Mouse (Mus musculus) stomach, postnatal 0 days (tissue): ENCODE results near the gene Aatf. TPM values are rescaled to one million over a fixed set of nuclear protein-coding genes. Genes with fewer than 3 reads are reported as not detected.
"Not testable (repeated sequence)": the region's sequence is repeated elsewhere in the genome, so short reads cannot be mapped to it uniquely, and the experiment has no call there.

Experiments used
- ATAC-seq: fragments of 200-750 bp; cut with Nextera tagmentation; 2 replicates; pipeline ENCODE4 v1.8.0; 2017; ENCODE audit not compliant: low FRiP score, low TSS enrichment
- DNase-seq: peaks from one replicate; pipeline ENCODE4 v3.0.0-alpha.2; 2016; ENCODE audit warnings: low spot score
- H3K27ac ChIP-seq: fragments of 300-500 bp; sonication (generic); replicated peaks from 2 replicates; pipeline ENCODE4 v1.5.1; 2014; ENCODE audit warnings: mild to moderate bottlenecking, control low read depth
- H3K27me3 ChIP-seq: fragments of 300-500 bp; sonication (generic); 2 replicates; pipeline ENCODE4 v1.6.1; 2014; ENCODE audit warnings: low read length; ENCODE audit not compliant: control insufficient read depth, insufficient read depth
- H3K36me3 ChIP-seq: fragments of 300-500 bp; sonication (generic); 2 replicates; pipeline ENCODE4 v1.6.1; 2014; ENCODE audit warnings: low read length, mixed read lengths; ENCODE audit not compliant: control insufficient read depth, insufficient read depth
- H3K4me1 ChIP-seq: fragments of 300-500 bp; sonication (generic); replicated peaks from 2 replicates; pipeline ENCODE4 v1.6.1; 2014; ENCODE audit warnings: antibody characterized with exemption; ENCODE audit not compliant: control insufficient read depth, insufficient read depth
- H3K4me2 ChIP-seq: fragments of 300-500 bp; sonication (generic); replicated peaks from 2 replicates; pipeline ENCODE4 v1.6.1; 2014; ENCODE audit warnings: low read depth, mild to moderate bottlenecking, control low read depth, moderate library complexity
- H3K4me3 ChIP-seq: fragments of 300-500 bp; sonication (generic); 2 replicates; pipeline ENCODE4 v1.5.1; 2014; ENCODE audit warnings: low read depth, low read length, control low read depth
- H3K9ac ChIP-seq: fragments of 300-500 bp; sonication (generic); 2 replicates; pipeline ENCODE4 v1.6.1; 2014; ENCODE audit warnings: mild to moderate bottlenecking, low read length, control low read depth, mixed read lengths
- H3K9me3 ChIP-seq: fragments of 300-500 bp; sonication (generic); 2 replicates; pipeline ENCODE4 v1.6.1; 2016; ENCODE audit warnings: low read length; ENCODE audit not compliant: control insufficient read depth
- CTCF ChIP-seq: IDR thresholded peaks from 2 replicates; pipeline ENCODE4 v1.5.1; 2016; ENCODE audit warnings: antibody characterized with exemption, low read depth, mild to moderate bottlenecking, moderate library complexity
- EP300 ChIP-seq: optimal IDR thresholded peaks from 2 replicates; pipeline ENCODE3; 2016; ENCODE audit warnings: antibody characterized with exemption
- WGBS: fragments of 180-500 bp; shearing (Covaris S2); extraction: QIAGEN DNeasy Blood & Tissue Kit; methylation state at CpG from one replicate; pipeline ENCODE4 v1.1.7; 2014; 5-methylcytosine and 5-hydroxymethylcytosine counted together
- polyA plus RNA-seq: library from polyadenylated mRNA; unstranded; fragments of >200 nt; fragmentation: Nextera tagmentation; extraction: Ambion mirVana; gene quantifications from 2 replicates; pipeline ENCODE4 v1.2.1, GENCODE M21; 2015

Gene Aatf
- polyA plus RNA-seq, 1 experiment from 2014 or later: 24.8 TPM

- H3K4me2 ChIP-seq: no peak overlapping the region
- no peaks in the 10 kb centered on the region for H3K9me3 ChIP-seq
- no peaks in the 10 kb centered on the region for H3K4me1 ChIP-seq
- H3K27me3 ChIP-seq: no peaks in the 10 kb centered on the region
- no peak overlapping the region for H3K9ac ChIP-seq
- WGBS: 95% methylated on average over 4 of the region's 4 CpGs
- no peak for ATAC-seq
- no peak overlapping the region for H3K4me3 ChIP-seq
- H3K36me3 ChIP-seq: no peaks in the 10 kb centered on the region
- no peak for TF ChIP-seq EP300
- peak; percentile 25; the same call in 1 of the 2 replicates for TF ChIP-seq CTCF
- H3K27ac ChIP-seq: no peak overlapping the region
- DNase-seq: no peak
Observed at GRCm38 (mm10) chr11:84406733-84407132, 106.6 kb downstream of the Aatf start.

DNA sequence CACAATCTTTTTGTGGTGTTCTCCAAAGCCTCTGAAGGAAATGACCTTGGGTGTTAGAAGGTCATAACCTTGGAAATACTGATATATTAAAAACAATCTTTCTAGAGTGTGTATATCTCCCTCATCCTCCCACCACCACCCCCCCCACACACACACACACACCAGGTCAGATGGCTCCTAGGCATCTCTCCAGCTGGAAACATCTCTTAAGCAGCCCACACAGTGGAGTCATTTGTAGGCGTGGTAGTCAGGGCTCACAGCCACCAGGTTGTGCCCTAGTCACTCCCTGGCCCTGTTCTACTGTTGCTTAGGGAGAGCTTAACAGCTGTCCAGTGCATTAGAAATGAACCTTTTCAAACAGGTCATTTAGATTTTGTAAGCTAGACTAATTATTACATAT lies 118.3 kb downstream of the Aatf start:
- Histone ChIP-seq H3K4me2 (no peak overlapping the region), H3K9ac (no peak overlapping the region), H3K27me3 (no peaks in the 10 kb centered on the region), H3K4me1 (no peaks in the 10 kb centered on the region), H3K4me3 (no peak overlapping the region), H3K27ac (no peak overlapping the region), H3K36me3 (peaks cover 2% of the 10 kb centered on the region; the same call in 1 of the 2 replicates), H3K9me3 (no peaks in the 10 kb centered on the region)
- ATAC-seq (no peak), DNase-seq (no peak)
- TF ChIP-seq CTCF (peak; percentile 17; the same call in 1 of the 2 replicates), EP300 (no peak)
- WGBS: 50% methylated on average over 1 of the region's 1 CpGs

GRCm38 (mm10) chr11:84393571-84393970 lies 119.8 kb downstream of the Aatf start:
- H3K9ac ChIP-seq: no peak overlapping the region
- 61% methylated on average over 7 of the region's 7 CpGs for WGBS

DNA sequence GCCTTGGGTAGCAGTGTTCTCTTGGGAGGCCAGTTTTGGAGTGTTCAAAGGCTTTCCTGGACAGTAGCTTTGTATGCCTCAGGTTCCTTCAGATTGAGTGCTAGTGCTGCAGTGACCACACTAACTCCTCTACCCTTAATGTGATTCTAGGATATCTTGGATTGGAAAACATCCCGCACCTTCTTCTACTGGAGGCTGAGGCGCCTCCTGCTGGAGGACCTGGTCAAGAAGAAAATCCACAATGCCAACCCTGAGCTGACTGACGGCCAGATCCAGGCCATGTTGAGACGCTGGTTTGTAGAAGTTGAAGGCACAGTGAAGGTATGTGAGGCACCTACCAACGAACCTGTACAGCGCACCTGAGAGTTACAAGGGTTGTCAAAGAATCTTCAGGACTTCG lies 121.3 kb downstream of the Aatf start:
- H3K36me3 ChIP-seq, H3K4me3 ChIP-seq, H3K9me3 ChIP-seq, DNase-seq, H3K4me2 ChIP-seq, H3K4me1 ChIP-seq, H3K27me3 ChIP-seq, H3K9ac ChIP-seq, ATAC-seq, H3K27ac ChIP-seq: not testable (repeated sequence)
- peak; percentile 48 for TF ChIP-seq CTCF
- 86% methylated on average over 7 of the region's 7 CpGs for WGBS

More at GRCm38 (mm10) chr11:84393571-84393970, 119.8 kb downstream of the Aatf start:
- DNase-seq (no peak), ATAC-seq (no peak)
- Histone ChIP-seq H3K4me1 (no peaks in the 10 kb centered on the region), H3K4me2 (no peak overlapping the region), H3K9me3 (no peaks in the 10 kb centered on the region), H3K27me3 (no peaks in the 10 kb centered on the region), H3K4me3 (no peak overlapping the region), H3K36me3 (peaks cover 2% of the 10 kb centered on the region; the same call in 1 of the 2 replicates), H3K27ac (no peak overlapping the region)
- TF ChIP-seq EP300: no peak
- no peak for TF ChIP-seq CTCF

DNA sequence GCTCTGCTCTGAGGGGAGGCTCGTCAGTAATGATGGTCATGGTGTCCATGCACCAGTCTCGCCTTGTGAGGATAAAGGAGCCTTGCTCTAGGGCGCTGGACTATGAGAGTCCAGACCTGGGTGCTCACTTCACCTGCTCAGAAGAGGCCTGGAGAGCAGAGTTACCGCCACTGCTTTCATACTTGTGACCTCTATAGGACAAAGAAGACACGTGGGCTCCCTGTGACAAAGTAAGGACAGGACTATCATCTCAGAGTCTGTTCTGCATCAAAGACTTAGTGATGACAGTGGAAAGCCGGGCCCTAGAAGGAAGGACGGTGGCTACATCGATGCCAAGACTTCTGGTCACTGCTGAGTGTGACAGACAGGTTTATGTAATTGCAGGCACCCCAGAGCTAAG lies 122.2 kb downstream of the Aatf start:
- Histone ChIP-seq H3K9me3 (no peaks in the 10 kb centered on the region), H3K36me3 (no peaks in the 10 kb centered on the region; the same call in 1 of the 2 replicates), H3K9ac (no peak overlapping the region), H3K4me3 (no peak overlapping the region), H3K27ac (no peak overlapping the region), H3K27me3 (no peaks in the 10 kb centered on the region), H3K4me2 (no peak overlapping the region), H3K4me1 (no peaks in the 10 kb centered on the region)
- no peak for TF ChIP-seq EP300
- no peak for TF ChIP-seq CTCF
- ATAC-seq: no peak
- no peak for DNase-seq
- WGBS: 88% methylated on average over 8 of the region's 8 CpGs

GRCm38 (mm10) chr11:84389332-84389731 lies 124.0 kb downstream of the Aatf start:
- Histone ChIP-seq H3K9ac (no peak overlapping the region), H3K27ac (no peak overlapping the region), H3K27me3 (no peaks in the 10 kb centered on the region), H3K4me1 (no peaks in the 10 kb centered on the region), H3K36me3 (no peaks in the 10 kb centered on the region; the same call in 1 of the 2 replicates), H3K4me2 (no peak overlapping the region), H3K4me3 (no peak overlapping the region), H3K9me3 (no peaks in the 10 kb centered on the region)
- no peak for ATAC-seq
- 50% methylated on average over 6 of the region's 6 CpGs for WGBS
- no peak for DNase-seq
- TF ChIP-seq EP300 (no peak), CTCF (no peak)
